Mouse (Mus musculus): Measurements from ENCODE around the gene Olfr345.

Olfr345 gene

DNA sequence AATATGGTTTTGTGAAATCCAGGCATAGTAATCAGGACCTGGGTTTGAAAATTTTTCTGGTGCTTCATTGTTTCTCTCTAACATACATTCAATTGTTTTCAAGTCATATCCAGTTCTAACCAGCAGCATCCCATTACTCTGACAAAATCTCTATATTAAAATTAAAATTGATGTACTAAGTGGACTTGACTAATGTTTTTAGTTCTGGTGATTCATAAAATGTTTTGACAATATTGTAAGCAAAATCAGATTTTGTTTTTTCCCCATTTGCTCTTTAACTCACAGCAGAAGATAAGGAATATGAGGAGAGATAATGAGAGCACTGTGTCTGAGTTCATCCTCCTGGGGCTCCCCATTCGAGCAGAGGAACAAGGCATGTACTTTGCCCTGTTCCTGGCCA, at the start of gene Olfr345:
Gene Olfr345 (plus strand): TSS at position 301 of the 400 bp plus-strand sequence.
- no peak for DNase-seq

DNA sequence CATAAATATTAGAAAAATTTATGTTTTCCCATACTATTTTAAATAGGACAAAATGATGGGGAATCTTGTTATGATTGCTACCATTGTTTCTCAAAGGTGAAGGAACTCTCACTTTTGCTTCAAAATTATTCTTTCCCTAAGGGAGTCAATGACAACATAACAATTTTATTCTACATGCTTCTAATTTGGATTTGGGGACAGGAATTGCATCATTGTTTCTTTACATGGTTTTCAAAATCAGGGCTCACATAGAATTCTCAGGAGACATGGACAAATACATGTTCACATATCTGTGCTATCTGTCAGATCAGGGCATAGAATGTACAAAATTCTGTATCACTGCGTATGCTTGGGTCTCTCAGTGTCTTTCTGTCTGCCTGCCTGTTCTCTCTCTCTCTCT, 45.6 kb downstream of the Olfr345 start, which contains the start of gene Olfr346:
Gene Olfr346 (plus strand): TSS at position 301 of the 400 bp plus-strand sequence.
- no peak for DNase-seq

Data from spleen, adult 18-20 months (tissue).